Mouse (Mus musculus) CH12F3 (cell line): Measurements from ENCODE around the gene Olfr750.
"Not testable (repeated sequence)": the region's sequence is repeated elsewhere in the genome, so short reads cannot be mapped to it uniquely, and the experiment has no call there.

Experiments
- in situ Hi-C: fragments of 300-500 bp; cut with MboI; formaldehyde crosslinking; loops from 2 replicates; pipeline ENCODE4 v1.14.3; 2020; ENCODE audit warnings: low sequenced_read_pairs

Gene Olfr750

DNA sequence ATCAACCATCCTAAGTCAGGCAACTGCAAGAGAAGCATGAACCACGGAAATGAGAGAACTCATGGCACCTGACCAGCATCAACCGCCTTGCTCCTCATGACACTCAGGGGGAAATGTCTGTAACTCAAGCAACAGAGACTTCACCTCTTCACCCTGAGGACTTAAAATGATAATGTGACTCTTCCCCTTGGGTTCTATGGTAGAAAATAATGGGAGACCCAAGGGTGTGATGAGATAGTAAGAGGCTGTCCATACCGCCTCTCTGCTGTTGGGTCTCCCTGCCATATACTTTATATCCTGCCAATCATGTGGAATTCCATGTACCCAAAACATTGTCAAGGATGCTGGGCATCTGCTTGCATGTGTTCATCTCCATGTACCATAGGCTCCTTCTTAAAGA lies at the start of gene Olfr750:
TSS of gene Olfr750 (minus strand) at position 101 of the 400 bp plus-strand sequence.
- in situ Hi-C loops: no loop called here

DNA sequence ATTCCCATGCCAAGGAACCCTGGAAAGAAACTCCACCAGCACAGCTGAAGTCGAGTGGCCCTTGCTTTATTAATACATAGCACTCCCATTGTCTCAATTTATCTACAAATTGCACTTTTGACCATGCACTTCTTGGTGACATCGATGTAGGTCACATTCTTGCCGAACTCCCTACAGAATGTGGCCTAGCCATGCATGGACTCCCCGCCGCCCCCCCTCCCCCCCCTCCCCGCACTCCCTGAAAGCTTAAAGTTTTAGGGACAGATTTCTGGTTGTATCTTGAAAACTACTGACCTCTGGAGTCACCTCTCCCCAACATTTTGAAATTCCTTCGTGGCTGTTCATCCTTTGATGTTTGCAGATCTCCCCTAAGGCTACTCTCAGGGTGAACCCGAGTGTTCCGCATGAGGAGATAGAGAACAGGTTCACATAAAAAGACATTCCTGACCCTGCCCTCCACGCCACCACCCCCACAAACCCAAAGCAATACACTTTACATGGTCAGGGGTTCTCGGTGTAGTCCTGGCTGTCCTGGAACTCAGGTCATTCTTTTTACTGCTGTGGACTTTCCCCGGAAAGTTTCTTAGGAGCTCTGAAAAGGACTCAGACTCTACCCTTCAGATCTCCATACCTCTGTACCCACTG lies 39.8 kb upstream of the Olfr750 start, which contains the start of gene Eddm3b:
TSS of gene Eddm3b (plus strand) at position 511 of the 645 bp plus-strand sequence.
- in situ Hi-C loops: no loop called here

DNA sequence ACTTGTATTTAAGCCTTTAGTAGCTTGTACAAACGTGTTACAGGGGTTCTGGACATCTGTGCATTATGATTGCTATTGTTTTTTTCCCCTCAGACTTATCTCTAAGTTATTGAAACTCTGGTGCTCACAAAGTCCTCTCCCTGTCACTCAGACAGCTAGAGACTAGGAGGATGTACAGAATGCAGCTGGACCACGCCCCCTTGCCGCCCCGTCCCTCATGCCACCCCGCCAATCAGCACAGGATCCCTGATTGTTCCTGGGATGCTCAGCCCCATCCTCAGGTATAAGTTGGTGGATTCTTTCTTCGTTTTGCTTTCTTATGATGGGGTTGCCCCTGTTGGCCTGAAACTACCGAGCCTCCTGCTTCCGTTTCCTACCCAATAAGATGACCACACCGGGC lies 39.2 kb upstream of the Olfr750 start:
- in situ Hi-C loops: no loop called here

GRCm38 (mm10) chr14:51111966-51112365 lies 37.7 kb upstream of the Olfr750 start:
- in situ Hi-C loops: no loop called here

- in situ Hi-C loops: loop anchor here (10.0 kb wide), 2 partner anchors 82 to 138 kb away; no protein-coding TSS in a partner anchor
Measured at GRCm38 (mm10) chr14:51106449-51106967, 32.3 kb upstream of the Olfr750 start.

- in situ Hi-C loops: loop anchor here (10.0 kb wide), 2 partner anchors 80 to 140 kb away; no protein-coding TSS in a partner anchor
Measured at GRCm38 (mm10) chr14:51104366-51104765, 30.1 kb upstream of the Olfr750 start.

- in situ Hi-C loops: loop anchor here (10.0 kb wide), 2 partner anchors 78 to 142 kb away; no protein-coding TSS in a partner anchor
Measured at GRCm38 (mm10) chr14:51103217-51103616, 29.0 kb upstream of the Olfr750 start.

GRCm38 (mm10) chr14:51101284-51101683 lies 27.0 kb upstream of the Olfr750 start:
- in situ Hi-C loops: loop anchor here (10.0 kb wide), 2 partner anchors 76 to 144 kb away; no protein-coding TSS in a partner anchor

DNA sequence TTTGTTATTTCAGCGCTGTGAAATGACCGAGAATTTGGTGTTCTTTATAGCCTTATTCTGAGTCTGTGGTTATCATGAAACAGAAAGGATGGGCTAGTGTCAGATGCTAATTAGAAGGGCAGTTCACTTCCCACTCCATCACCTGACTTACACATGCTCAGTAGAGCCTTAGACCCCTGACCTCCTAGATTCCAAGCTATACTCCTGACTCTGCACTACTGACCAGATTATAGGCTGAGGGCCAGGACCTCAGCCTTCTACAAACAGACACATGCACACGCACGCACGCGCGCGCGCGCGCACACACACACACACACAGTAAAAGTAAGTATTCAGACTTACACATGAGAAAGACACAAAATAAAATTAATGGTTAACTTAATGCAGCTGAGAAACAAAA lies 24.7 kb upstream of the Olfr750 start:
- in situ Hi-C loops: no loop called here

DNA sequence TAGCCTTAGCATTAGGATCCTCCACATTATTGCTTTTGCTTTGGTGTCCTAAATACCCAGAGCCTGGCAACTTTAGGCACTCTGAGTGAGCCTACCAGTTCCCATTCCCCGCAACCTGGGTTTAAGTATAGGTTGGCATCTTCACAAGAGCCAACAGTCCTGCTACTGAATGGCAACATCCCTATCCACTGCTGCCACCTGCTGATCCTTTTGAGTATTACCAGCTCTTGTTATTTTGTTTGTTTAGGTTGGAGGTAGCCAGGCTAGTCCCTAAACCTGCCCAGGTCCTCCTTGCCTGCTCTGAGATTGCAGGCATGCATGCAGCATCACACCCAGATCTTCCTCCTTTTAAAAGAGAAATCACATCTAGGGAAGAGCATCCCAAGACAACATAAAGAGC lies 24.1 kb upstream of the Olfr750 start:
- in situ Hi-C loops: not testable (repeated sequence)

DNA sequence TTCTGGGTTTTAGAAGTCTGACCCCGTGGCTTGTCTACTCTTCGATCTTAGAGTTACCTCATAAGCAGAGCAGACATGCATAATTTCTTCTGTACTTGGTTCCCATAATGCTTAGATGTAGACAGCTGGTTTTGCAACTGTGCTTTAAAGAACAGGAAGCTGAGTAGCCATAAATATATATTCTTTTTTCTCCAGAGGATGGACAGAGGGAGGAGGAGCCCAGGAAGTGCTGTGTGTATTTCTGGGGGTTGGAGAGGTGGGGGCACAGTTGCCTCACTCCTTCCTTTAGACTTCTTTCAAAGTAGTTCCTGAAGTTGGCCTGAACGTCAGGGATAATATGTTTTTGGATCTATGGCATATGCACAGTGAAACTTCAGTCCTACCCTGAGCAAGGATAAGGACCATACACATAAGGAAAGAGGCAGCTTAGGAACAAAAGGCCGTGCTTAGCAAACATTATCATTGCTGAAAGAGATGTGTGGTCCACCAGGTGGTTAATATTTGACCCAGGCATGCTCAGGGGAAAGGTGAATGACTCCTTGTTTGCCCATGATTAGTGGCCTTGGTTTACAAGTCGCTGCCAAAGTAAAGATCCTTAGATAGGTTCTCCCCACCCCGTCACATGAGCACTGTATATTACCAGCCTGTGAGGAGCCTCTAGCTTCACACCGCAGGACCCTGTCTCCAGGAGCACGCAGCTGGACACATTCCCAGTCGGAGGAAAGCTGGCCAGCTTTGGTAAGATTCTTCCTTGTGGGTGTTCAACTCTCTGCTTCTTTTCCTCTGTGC lies 21.7 kb upstream of the Olfr750 start:
- in situ Hi-C loops: no loop called here

DNA sequence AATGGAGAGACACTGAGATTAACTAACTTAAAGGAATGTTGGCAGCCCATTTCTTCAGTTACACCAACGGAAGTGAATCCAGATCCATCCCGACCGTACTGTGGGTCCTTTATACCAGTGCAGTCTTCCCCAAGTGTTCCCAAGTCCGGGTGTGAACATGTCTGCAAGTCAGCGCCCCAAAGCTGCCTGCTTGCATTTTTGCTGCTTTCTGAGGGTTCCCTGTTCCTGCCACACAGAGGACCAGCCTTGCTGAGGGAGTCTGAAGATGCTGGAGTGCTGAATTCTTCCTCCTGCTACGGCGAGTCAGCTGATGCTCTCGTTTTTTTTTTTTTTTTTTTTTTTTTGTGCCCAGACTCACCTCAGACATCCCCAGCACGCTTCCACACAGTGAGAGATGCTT lies 20.7 kb upstream of the Olfr750 start:
- in situ Hi-C loops: no loop called here

DNA sequence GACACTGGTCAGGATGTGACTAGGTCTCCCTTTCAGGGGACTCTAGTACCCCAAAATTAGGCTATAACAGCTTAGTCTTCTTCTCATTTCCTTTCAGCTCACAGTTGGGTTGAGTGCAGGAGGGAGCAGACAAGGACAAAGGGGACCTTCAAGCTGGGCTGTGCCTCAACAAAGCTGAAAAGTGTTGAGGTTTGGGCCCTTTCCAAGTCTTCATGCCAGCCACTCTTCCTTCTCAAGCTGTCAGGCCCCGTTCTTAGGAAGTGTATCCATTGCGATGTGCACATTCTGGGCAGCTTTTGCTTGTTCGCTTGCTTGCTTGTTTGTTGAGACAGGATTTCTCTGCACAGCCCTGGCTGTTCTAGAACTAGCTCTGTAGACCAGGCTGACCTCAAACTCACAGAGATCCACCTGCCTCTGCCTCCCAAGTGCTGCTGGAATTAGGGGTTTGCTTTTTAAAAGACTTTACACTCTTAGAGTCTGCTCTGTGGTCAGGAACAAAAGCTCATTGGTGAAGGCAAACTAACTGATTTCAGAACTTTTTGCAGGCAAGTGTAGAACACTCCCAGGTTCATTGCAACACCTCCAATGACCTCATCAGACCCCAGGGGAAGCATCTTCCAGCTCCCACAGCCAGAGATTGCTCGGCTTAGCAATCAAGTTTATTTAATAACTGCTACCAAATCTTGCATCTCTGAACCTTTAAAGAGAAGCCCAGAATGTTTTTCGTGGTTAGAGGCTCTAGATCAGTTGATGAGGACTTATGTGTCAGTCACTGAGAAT lies 20.1 kb upstream of the Olfr750 start:
- in situ Hi-C loops: no loop called here

GRCm38 (mm10) chr14:51093496-51093895 lies 19.3 kb upstream of the Olfr750 start:
- in situ Hi-C loops: no loop called here

- in situ Hi-C loops: no loop called here
Measured at GRCm38 (mm10) chr14:51092073-51092620, 17.9 kb upstream of the Olfr750 start.

GRCm38 (mm10) chr14:51090921-51091900 lies 17.0 kb upstream of the Olfr750 start, which contains the start of the genes Rnase4 and Ang:
TSS of gene Rnase4 (plus strand) at chr14:51091077.
TSS of gene Ang (plus strand) at chr14:51091150.
- in situ Hi-C loops: no loop called here

GRCm38 (mm10) chr14:51090077-51090781 lies 16.0 kb upstream of the Olfr750 start:
- in situ Hi-C loops: no loop called here

DNA sequence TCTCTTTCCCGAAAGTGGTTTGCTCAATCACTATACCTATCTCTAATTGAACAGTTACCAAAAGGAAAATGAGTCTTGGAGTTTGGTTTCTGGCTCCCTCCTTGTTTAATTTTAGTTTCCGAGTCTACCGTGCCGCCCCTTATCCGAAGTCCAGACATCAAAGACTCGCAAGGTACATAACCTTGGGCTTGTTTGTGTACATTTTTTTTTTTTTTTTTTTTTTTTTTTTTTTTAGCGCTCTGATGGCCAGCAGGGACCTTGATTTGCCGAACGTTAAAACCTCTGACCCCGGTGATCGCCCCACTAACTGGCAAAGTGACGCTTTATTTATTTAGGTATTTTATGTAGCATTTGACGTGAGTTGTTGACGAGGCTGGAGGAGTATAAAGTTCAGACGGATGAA lies 15.4 kb upstream of the Olfr750 start:
- in situ Hi-C loops: no loop called here
